Mouse (Mus musculus) embryonic fibroblast, embryonic 13.5 days (primary cell): ENCODE data around the gene Usp18.

ENCODE experiments used
- CTCF ChIP-seq: IDR thresholded peaks from 2 replicates; pipeline ENCODE4 v1.5.1; 2011; ENCODE audit warnings: mild to moderate bottlenecking, control low read depth, low read length, moderate library complexity, borderline replicate concordance; ENCODE audit not compliant: insufficient read depth
- POLR2A ChIP-seq: IDR thresholded peaks from 2 replicates; pipeline ENCODE4 v1.6.1; 2011; ENCODE audit warnings: low read depth, mild to moderate bottlenecking, control low read depth, low read length, moderate library complexity

DNA sequence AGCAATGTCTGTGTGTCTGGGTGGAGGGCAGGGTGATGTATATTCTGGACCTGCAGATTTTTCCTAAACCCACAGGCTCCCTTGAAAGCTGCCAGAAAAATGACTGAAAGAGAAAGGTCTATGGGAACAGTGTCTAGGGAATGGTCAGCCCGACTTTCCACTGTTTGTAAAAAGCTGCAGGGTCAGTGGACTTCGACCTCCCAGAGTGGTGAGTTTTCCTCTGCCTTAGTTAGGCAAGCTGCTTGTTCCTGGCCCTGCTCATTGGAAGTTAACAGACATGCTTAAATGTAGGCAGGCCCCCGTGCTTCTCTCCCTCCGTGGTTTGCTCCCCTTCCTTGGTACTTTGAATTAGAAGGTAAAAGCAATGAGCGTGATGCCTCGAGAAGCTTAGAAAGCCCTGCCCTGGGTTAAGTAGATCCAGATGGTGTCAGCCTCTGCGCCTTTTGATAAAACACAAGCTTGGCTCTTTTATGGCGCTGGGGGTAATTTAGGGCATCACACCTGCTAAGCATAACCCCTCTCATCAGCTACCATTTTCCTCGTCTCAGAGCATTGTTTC is 47.8 kb upstream of the Usp18 start:
- TF ChIP-seq CTCF: no peak
- TF ChIP-seq POLR2A: no peak
